Mouse (Mus musculus) midbrain, embryonic 15.5 days (tissue): Measurements from ENCODE around the gene Tet3. TPM values are rescaled to one million over a fixed set of nuclear protein-coding genes. Genes with fewer than 3 reads are reported as not detected.

Experiments
- ATAC-seq: fragments of 200-750 bp; cut with Nextera tagmentation; replicated peaks from 2 replicates; pipeline ENCODE4 v1.8.0; 2017; ENCODE audit warnings: moderate TSS enrichment
- H3K27ac ChIP-seq: fragments of 300-500 bp; sonication (generic); 2 replicates; pipeline ENCODE4 v1.5.1; 2015; ENCODE audit warnings: mild to moderate bottlenecking, inconsistent platforms
- H3K27me3 ChIP-seq: fragments of 300-500 bp; sonication (generic); replicated peaks from 2 replicates; pipeline ENCODE4 v1.6.1; 2015; ENCODE audit warnings: inconsistent platforms
- H3K36me3 ChIP-seq: fragments of 300-500 bp; sonication (generic); replicated peaks from 2 replicates; pipeline ENCODE4 v1.6.1; 2015; ENCODE audit warnings: inconsistent platforms
- H3K4me1 ChIP-seq: fragments of 300-500 bp; sonication (generic); 2 replicates; pipeline ENCODE4 v1.6.1; 2015; ENCODE audit warnings: inconsistent platforms
- H3K4me2 ChIP-seq: fragments of 300-500 bp; sonication (generic); 2 replicates; pipeline ENCODE4 v1.6.1; 2015; ENCODE audit warnings: inconsistent platforms, mild to moderate bottlenecking, moderate library complexity
- H3K4me3 ChIP-seq: fragments of 300-500 bp; sonication (generic); 2 replicates; pipeline ENCODE4 v1.5.1; 2015; ENCODE audit warnings: mild to moderate bottlenecking, inconsistent platforms
- H3K9ac ChIP-seq: fragments of 300-500 bp; sonication (generic); 2 replicates; pipeline ENCODE4 v1.6.1; 2015; ENCODE audit warnings: mild to moderate bottlenecking, inconsistent platforms
- H3K9me3 ChIP-seq: fragments of 300-500 bp; sonication (generic); 2 replicates; pipeline ENCODE4 v1.6.1; 2016; ENCODE audit warnings: inconsistent platforms
- WGBS: fragments of 180-500 bp; shearing (Covaris S2); methylation state at CpG from one replicate; pipeline ENCODE4 v1.1.7; 2015; ENCODE audit warnings: mixed read lengths; 5-methylcytosine and 5-hydroxymethylcytosine counted together
- polyA plus RNA-seq: library from polyadenylated mRNA; unstranded; fragments of >200 nt; fragmentation: Nextera tagmentation; extraction: Ambion mirVana; gene quantifications from 2 replicates; pipeline ENCODE4 v1.2.1, GENCODE M21; 2015

Gene Tet3
- polyA plus RNA-seq, 1 experiment from 2014 or later = 60.9 TPM

- H3K4me2 ChIP-seq = no peak overlapping the region
- 86% methylated on average over 3 of the region's 3 CpGs for WGBS
- H3K27ac ChIP-seq = no peak overlapping the region; the same call in 1 of the 2 replicates
- no peaks in the 10 kb centered on the region for H3K27me3 ChIP-seq
- H3K4me1 ChIP-seq = peaks cover 85% of the 10 kb centered on the region
- H3K9ac ChIP-seq = no peak overlapping the region
- H3K9me3 ChIP-seq = no peaks in the 10 kb centered on the region
- no peak overlapping the region for H3K4me3 ChIP-seq
- no peaks in the 10 kb centered on the region for H3K36me3 ChIP-seq
- 0 out of 2 replicates have a peak, but pooled peaks have one; percentile 37 for ATAC-seq
These were observed 42.4 kb downstream of the Tet3 start for GRCm38 (mm10) chr6:83416261-83417103.

- H3K9me3 ChIP-seq = no peaks in the 10 kb centered on the region
- H3K9ac ChIP-seq = no peak overlapping the region
- H3K4me3 ChIP-seq = no peak overlapping the region
- no peak for ATAC-seq
- no peak overlapping the region for H3K4me2 ChIP-seq
- H3K27me3 ChIP-seq = no peaks in the 10 kb centered on the region
- peaks cover 84% of the 10 kb centered on the region for H3K4me1 ChIP-seq
- 81% methylated on average over 12 of the region's 12 CpGs for WGBS
- no peaks in the 10 kb centered on the region for H3K36me3 ChIP-seq
- no peak overlapping the region for H3K27ac ChIP-seq
These were observed 43.4 kb downstream of the Tet3 start for GRCm38 (mm10) chr6:83415356-83415940.

- Histone ChIP-seq H3K36me3 (no peaks in the 10 kb centered on the region), H3K9ac (no peak overlapping the region), H3K4me3 (no peak overlapping the region), H3K27me3 (no peaks in the 10 kb centered on the region), H3K4me2 (no peak overlapping the region), H3K9me3 (no peaks in the 10 kb centered on the region), H3K27ac (no peak overlapping the region), H3K4me1 (peaks cover 84% of the 10 kb centered on the region)
- ATAC-seq = no peak
- WGBS = 76% methylated on average over 9 of the region's 9 CpGs
These were observed 44.1 kb downstream of the Tet3 start for GRCm38 (mm10) chr6:83414601-83415355.

- Histone ChIP-seq H3K4me3 (no peak overlapping the region), H3K27me3 (no peaks in the 10 kb centered on the region), H3K4me1 (peaks cover 78% of the 10 kb centered on the region), H3K4me2 (no peak overlapping the region), H3K27ac (no peak overlapping the region), H3K9me3 (no peaks in the 10 kb centered on the region), H3K36me3 (no peaks in the 10 kb centered on the region), H3K9ac (no peak overlapping the region)
- ATAC-seq = no peak
- 46% methylated on average over 1 of the region's 1 CpGs for WGBS
These were observed 45.2 kb downstream of the Tet3 start for GRCm38 (mm10) chr6:83413686-83414085.

- 23% methylated on average over 5 of the region's 5 CpGs for WGBS
- Histone ChIP-seq H3K27me3 (no peaks in the 10 kb centered on the region), H3K4me3 (no peak overlapping the region), H3K27ac (peak overlapping the region; percentile 42; the same call in 1 of the 2 replicates), H3K4me2 (no peak overlapping the region), H3K36me3 (no peaks in the 10 kb centered on the region), H3K4me1 (peaks cover 73% of the 10 kb centered on the region), H3K9me3 (no peaks in the 10 kb centered on the region), H3K9ac (no peak overlapping the region)
- ATAC-seq = peak; percentile 62
These were observed 46.0 kb downstream of the Tet3 start for GRCm38 (mm10) chr6:83412854-83413401.

- H3K27ac ChIP-seq = peak overlapping the region; percentile 42; the same call in 1 of the 2 replicates
- no peak; the same call in 1 of the 2 replicates for ATAC-seq
- no peak overlapping the region for H3K4me3 ChIP-seq
- H3K9me3 ChIP-seq = no peaks in the 10 kb centered on the region
- H3K4me1 ChIP-seq = peaks cover 69% of the 10 kb centered on the region
- H3K27me3 ChIP-seq = no peaks in the 10 kb centered on the region
- no peaks in the 10 kb centered on the region for H3K36me3 ChIP-seq
- WGBS = 81% methylated on average over 10 of the region's 10 CpGs
- no peak overlapping the region for H3K4me2 ChIP-seq
- no peak overlapping the region for H3K9ac ChIP-seq
These were observed 46.5 kb downstream of the Tet3 start for GRCm38 (mm10) chr6:83412362-83412853.

GRCm38 (mm10) chr6:83411635-83412361, 47.1 kb downstream of the Tet3 start:
- no peaks in the 10 kb centered on the region for H3K36me3 ChIP-seq
- 88% methylated on average over 9 of the region's 9 CpGs for WGBS
- ATAC-seq = no peak
- H3K4me3 ChIP-seq = no peak overlapping the region
- no peaks in the 10 kb centered on the region for H3K9me3 ChIP-seq
- 0 out of 2 replicates have a peak overlapping the region, but pooled peaks have one; percentile 7 for H3K27ac ChIP-seq
- no peak overlapping the region for H3K9ac ChIP-seq
- H3K4me2 ChIP-seq = no peak overlapping the region
- H3K4me1 ChIP-seq = peaks cover 63% of the 10 kb centered on the region
- H3K27me3 ChIP-seq = no peaks in the 10 kb centered on the region

GRCm38 (mm10) chr6:83410046-83410706, 48.7 kb downstream of the Tet3 start:
- peak overlapping the region; percentile 35; the same call in 1 of the 2 replicates for H3K27ac ChIP-seq
- no peak overlapping the region for H3K4me3 ChIP-seq
- H3K9ac ChIP-seq = no peak overlapping the region
- no peaks in the 10 kb centered on the region for H3K27me3 ChIP-seq
- peaks cover 53% of the 10 kb centered on the region for H3K4me1 ChIP-seq
- WGBS = 45% methylated on average over 9 of the region's 9 CpGs
- no peaks in the 10 kb centered on the region for H3K9me3 ChIP-seq
- H3K36me3 ChIP-seq = no peaks in the 10 kb centered on the region
- no peak; the same call in 1 of the 2 replicates for ATAC-seq
- no peak overlapping the region for H3K4me2 ChIP-seq

- H3K36me3 ChIP-seq = peaks cover 10% of the 10 kb centered on the region
- 88% methylated on average over 9 of the region's 9 CpGs for WGBS
- H3K9ac ChIP-seq = no peak overlapping the region
- no peak overlapping the region for H3K4me3 ChIP-seq
- no peak overlapping the region for H3K27ac ChIP-seq
- ATAC-seq = no peak
- H3K27me3 ChIP-seq = no peaks in the 10 kb centered on the region
- no peaks in the 10 kb centered on the region for H3K9me3 ChIP-seq
- no peak overlapping the region for H3K4me2 ChIP-seq
- peaks cover 39% of the 10 kb centered on the region for H3K4me1 ChIP-seq
These were observed 50.4 kb downstream of the Tet3 start for GRCm38 (mm10) chr6:83408510-83408909.

GRCm38 (mm10) chr6:83405511-83406064, 53.3 kb downstream of the Tet3 start:
- WGBS = 85% methylated on average over 7 of the region's 7 CpGs
- H3K9me3 ChIP-seq = no peaks in the 10 kb centered on the region
- no peak overlapping the region for H3K9ac ChIP-seq
- no peak overlapping the region for H3K27ac ChIP-seq
- no peak overlapping the region for H3K4me3 ChIP-seq
- peaks cover 27% of the 10 kb centered on the region for H3K36me3 ChIP-seq
- no peak for ATAC-seq
- H3K4me1 ChIP-seq = peaks cover 11% of the 10 kb centered on the region; the same call in 1 of the 2 replicates
- no peaks in the 10 kb centered on the region for H3K27me3 ChIP-seq
- no peak overlapping the region for H3K4me2 ChIP-seq

GRCm38 (mm10) chr6:83404571-83404970, 54.3 kb downstream of the Tet3 start:
- Histone ChIP-seq H3K9ac (no peak overlapping the region), H3K27me3 (no peaks in the 10 kb centered on the region), H3K4me1 (0 out of 2 replicates have a peak, but pooled peaks cover 1% of the 10 kb centered on the region), H3K4me3 (no peak overlapping the region), H3K4me2 (no peak overlapping the region), H3K9me3 (no peaks in the 10 kb centered on the region), H3K36me3 (peaks cover 27% of the 10 kb centered on the region), H3K27ac (no peak overlapping the region)
- WGBS = 97% methylated on average over 13 of the region's 13 CpGs
- ATAC-seq = no peak
